Mouse (Mus musculus): Measurements from ENCODE around the gene Ifna16.

Gene Ifna16

DNA sequence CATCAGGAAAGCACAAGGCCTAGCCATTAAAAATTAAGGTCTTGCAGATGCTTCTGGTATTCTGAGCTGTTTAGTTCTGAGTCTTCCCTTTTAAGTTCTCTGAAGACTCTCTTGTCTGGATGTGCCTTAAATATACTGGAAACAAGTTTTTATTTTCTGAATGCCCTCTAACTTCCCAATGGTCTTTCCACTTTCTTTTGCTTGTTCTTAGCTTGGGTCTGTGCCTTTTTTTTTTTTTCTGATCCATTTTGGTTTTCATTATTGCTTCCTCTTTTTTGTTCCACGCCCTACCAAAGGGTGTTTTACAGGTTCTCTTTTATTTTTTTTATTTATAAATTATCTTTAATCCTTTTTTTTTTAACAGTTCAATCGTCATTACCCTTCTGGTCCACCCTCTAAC lies 32.4 kb downstream of the Ifna16 start, which contains the start of gene Ifna13:
Gene Ifna13 (minus strand): TSS at position 101 of the 400 bp plus-strand sequence.
- DNase-seq (ENCODE audit: extremely low spot score, low spot score), result no peak

DNA sequence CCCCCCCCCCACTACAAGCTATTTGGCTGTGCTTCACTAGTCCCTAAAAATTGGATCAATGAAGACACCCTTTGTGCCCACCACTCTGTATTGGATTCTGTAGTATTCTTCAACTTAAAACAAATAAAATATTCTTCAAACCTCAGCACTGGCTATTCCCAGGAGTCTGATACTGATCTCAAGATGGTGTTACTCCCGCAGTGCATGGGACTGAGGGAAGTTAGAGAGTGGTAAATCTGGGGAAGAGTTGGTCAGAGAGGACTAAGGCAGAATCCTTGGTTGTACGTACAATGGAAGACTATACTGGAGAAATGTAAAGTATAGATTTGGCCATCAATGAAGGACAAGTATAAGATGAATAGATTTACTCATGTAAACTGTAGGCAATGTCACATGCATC lies 34.2 kb downstream of the Ifna16 start:
- DNase-seq (ENCODE audit: extremely low spot score, low spot score), result no peak

GRCm38 (mm10) chr4:88641077-88641831 lies 35.5 kb downstream of the Ifna16 start:
- DNase-seq (ENCODE audit: extremely low spot score, low spot score), result peak; percentile 96

GRCm38 (mm10) chr4:88640704-88641076 lies 36.0 kb downstream of the Ifna16 start:
- DNase-seq (ENCODE audit: extremely low spot score, low spot score), result no peak

DNA sequence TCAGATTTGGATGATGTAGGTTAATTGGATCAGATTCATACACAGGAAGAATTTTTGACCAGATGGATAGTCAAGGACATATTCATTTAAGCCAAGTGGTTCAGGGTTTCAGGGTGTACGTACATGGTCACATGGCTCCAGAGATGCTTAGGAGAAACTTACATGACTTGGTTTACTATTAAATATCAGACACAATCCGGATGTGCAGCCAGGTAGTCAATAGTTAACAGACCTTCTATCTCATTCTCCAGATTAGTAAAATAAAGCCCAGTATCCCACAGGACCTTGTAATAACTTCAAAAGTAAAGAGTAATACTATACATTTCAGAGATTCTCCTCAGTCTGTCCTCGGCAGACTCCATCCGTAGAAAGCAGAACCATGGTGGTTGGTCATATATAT lies 42.4 kb downstream of the Ifna16 start, which contains the start of gene C87499:
Gene C87499 (minus strand): TSS at position 101 of the 400 bp plus-strand sequence.
- no peak for DNase-seq (ENCODE audit: extremely low spot score, low spot score)
